Comparison of ENCODE assay signal across 10 mouse cellular contexts in genomic region chr11:68274331-68274811, GRCm38 (mm10).
DNase-seq lines count a peak whose midpoint lies in the region; ATAC-seq and TF ChIP-seq lines count a peak whose summit lies in the region.
"Had no signal": no experiment of that assay in that cellular context is flagged by ENCODE, and none has a peak within 500 bp of the region (broad histone marks: within the 10 kb centered on the region; RNA-seq: fewer than 3 reads in every experiment).

No protein-coding gene starts in this region.

- H3K9me3 ChIP-seq in forebrain, embryonic 10.5 days: no peaks in the 10 kb centered on the region
- H3K9me3 ChIP-seq in hindbrain, embryonic 16.5 days (ENCODE audit: control insufficient read depth, low read length): no peaks in the 10 kb centered on the region
- H3K9me3 ChIP-seq in neural tube, embryonic 12.5 days: no peaks in the 10 kb centered on the region

- peak overlapping the region; percentile 80 for H3K27ac ChIP-seq in forebrain, embryonic 10.5 days
- H3K27ac ChIP-seq in hindbrain, embryonic 16.5 days (ENCODE audit: low read depth, low read length): peak overlapping the region; percentile 26; the same call in 1 of the 2 replicates
- H3K27ac ChIP-seq in neural tube, embryonic 12.5 days: no peak overlapping the region; the same call in 1 of the 2 replicates
- no peak overlapping the region for H3K27ac ChIP-seq in thymus, adult 2 months (ENCODE audit: control insufficient read depth, insufficient read depth, low read length)
- H3K27ac ChIP-seq: gastrocnemius, adult 2 months; macrophage had no signal

- TF ChIP-seq POLR2A in thymus, adult 2 months (IDR thresholded peaks at IDR 0.05; ENCODE audit: control insufficient read depth, extremely low read depth, insufficient read depth, low read length, poor library complexity): no peak

- DNase-seq in embryo, embryonic 10.5 days (ENCODE audit: low spot score): peak; percentile 84
- peak; percentile 60 for DNase-seq in forebrain, embryonic 10.5 days (ENCODE audit: extremely low spot score, low spot score)
- DNase-seq in B cell, adult 2 months: no peak
- no peak for DNase-seq in thymus, adult 2 months
- no peak for DNase-seq in spleen, adult 18-20 months
- DNase-seq: gastrocnemius, adult 2 months; kidney, adult 18-20 months had no signal

- H3K4me1 ChIP-seq in forebrain, embryonic 10.5 days: peaks cover 70% of the 10 kb centered on the region
- H3K4me1 ChIP-seq in hindbrain, embryonic 16.5 days (ENCODE audit: control insufficient read depth, insufficient read depth, low read depth, low read length): peaks cover 21% of the 10 kb centered on the region
- H3K4me1 ChIP-seq in neural tube, embryonic 12.5 days: peaks cover 56% of the 10 kb centered on the region
- peaks cover 44% of the 10 kb centered on the region for H3K4me1 ChIP-seq in thymus, adult 2 months (replicated peaks; ENCODE audit: control insufficient read depth, insufficient read depth, low read length)

- TF ChIP-seq CTCF in thymus, adult 2 months (IDR thresholded peaks at IDR 0.05; ENCODE audit: borderline replicate concordance, control insufficient read depth, extremely low read depth, insufficient read depth, low read length, poor library complexity): no peak

- no peak overlapping the region for H3K4me2 ChIP-seq in hindbrain, embryonic 16.5 days (ENCODE audit: low read length)
- 0 out of 2 replicates have a peak overlapping the region, but pooled peaks have one; percentile 2 for H3K4me2 ChIP-seq in neural tube, embryonic 12.5 days (replicated peaks)

- peak; percentile 92 for ATAC-seq in hindbrain, embryonic 16.5 days
- peak; percentile 95 for ATAC-seq in neural tube, embryonic 12.5 days (ENCODE audit: low FRiP score, low read depth)

- H3K4me3 ChIP-seq in forebrain, embryonic 10.5 days: no peak overlapping the region
- H3K4me3 ChIP-seq in hindbrain, embryonic 16.5 days (ENCODE audit: low read length): no peak overlapping the region
- H3K4me3 ChIP-seq in neural tube, embryonic 12.5 days: no peak overlapping the region
- no peak overlapping the region for H3K4me3 ChIP-seq in thymus, adult 2 months (ENCODE audit: control insufficient read depth, insufficient read depth, low read length)
- H3K4me3 ChIP-seq: gastrocnemius, adult 2 months had no signal

- H3K27me3 ChIP-seq in forebrain, embryonic 10.5 days (ENCODE audit: poor library complexity, severe bottlenecking): peaks cover 83% of the 10 kb centered on the region
- H3K27me3 ChIP-seq in hindbrain, embryonic 16.5 days (replicated peaks; ENCODE audit: control insufficient read depth, insufficient read depth, low read length): no peaks in the 10 kb centered on the region; the same call in 1 of the 2 replicates
- no peaks in the 10 kb centered on the region for H3K27me3 ChIP-seq in neural tube, embryonic 12.5 days (replicated peaks)
- no peaks in the 10 kb centered on the region for H3K27me3 ChIP-seq in thymus, adult 2 months (ENCODE audit: control insufficient read depth, insufficient read depth, low read length)

- peaks cover 6% of the 10 kb centered on the region; the same call in 1 of the 2 replicates for H3K36me3 ChIP-seq in forebrain, embryonic 10.5 days (replicated peaks)
- H3K36me3 ChIP-seq in hindbrain, embryonic 16.5 days (ENCODE audit: control insufficient read depth, insufficient read depth, low read length): no peaks in the 10 kb centered on the region
- no peaks in the 10 kb centered on the region for H3K36me3 ChIP-seq in neural tube, embryonic 12.5 days
- H3K36me3 ChIP-seq in thymus, adult 2 months (ENCODE audit: control insufficient read depth, insufficient read depth, low read length): no peaks in the 10 kb centered on the region

- WGBS in forebrain, embryonic 10.5 days: 32% methylated on average over 10 of the region's 10 CpGs
- 18% methylated on average over 10 of the region's 10 CpGs for WGBS in hindbrain, embryonic 16.5 days
- WGBS in neural tube, embryonic 12.5 days: 11% methylated on average over 10 of the region's 10 CpGs
- 94% methylated on average over 10 of the region's 10 CpGs for WGBS in thymus, adult 2 months

- no peak overlapping the region for H3K9ac ChIP-seq in hindbrain, embryonic 16.5 days (ENCODE audit: low read depth, low read length)
- no peak overlapping the region for H3K9ac ChIP-seq in neural tube, embryonic 12.5 days

Comparison
In these comparisons a context has a peak if more than half of its experiments do, and no peak if none do; other contexts are left out.
1. DNase-seq: peak in embryo, embryonic 10.5 days (single experiment) and forebrain, embryonic 10.5 days (single experiment); none in B cell, adult 2 months (0 of 2), thymus, adult 2 months (single experiment) and spleen, adult 18-20 months (0 of 2).
2. H3K27ac ChIP-seq: peak in forebrain, embryonic 10.5 days (single experiment) and hindbrain, embryonic 16.5 days (single experiment); none in neural tube, embryonic 12.5 days (single experiment) and thymus, adult 2 months (single experiment).